Mouse (Mus musculus) heart, adult 2 months (tissue): ENCODE data around the gene C1qtnf7. TPM values are rescaled to one million over a fixed set of nuclear protein-coding genes. Genes with fewer than 3 reads are reported as not detected.

Experiments
- DNase-seq, 2 experiments: peaks; one replicate each; pipeline ENCODE4 v3.0.0; 2021
- H3K27ac ChIP-seq: fragments of 200-600 bp; 2 replicates; pipeline ENCODE4 v1.8.1; 2022
- H3K27me3 ChIP-seq: fragments of 200-500 bp; 2 replicates; pipeline ENCODE4 v1.6.1; 2012; ENCODE audit warnings: mild to moderate bottlenecking, low read length, inconsistent platforms, mixed read lengths; ENCODE audit not compliant: control insufficient read depth, insufficient read depth
- H3K36me3 ChIP-seq: fragments of 200-500 bp; 2 replicates; pipeline ENCODE4 v1.6.1; 2012; ENCODE audit warnings: low read length, inconsistent platforms; ENCODE audit not compliant: control insufficient read depth, insufficient read depth
- H3K4me1 ChIP-seq: fragments of 200-500 bp; 2 replicates; pipeline ENCODE4 v1.6.1; 2011; ENCODE audit warnings: low read length; ENCODE audit not compliant: control insufficient read depth, insufficient read depth
- H3K4me3 ChIP-seq: fragments of 200-600 bp; 2 replicates; pipeline ENCODE4 v1.8.1; 2022
- H3K79me2 ChIP-seq: fragments of 200-500 bp; replicated peaks from 2 replicates; pipeline ENCODE4 v1.6.1; 2012; ENCODE audit warnings: mild to moderate bottlenecking, inconsistent platforms, low read length, moderate library complexity, mixed read lengths; ENCODE audit not compliant: control insufficient read depth, insufficient read depth
- H3K9ac ChIP-seq: fragments of 200-500 bp; 2 replicates; pipeline ENCODE4 v1.6.1; 2012; ENCODE audit warnings: low read depth, mild to moderate bottlenecking, control low read depth, inconsistent platforms, low read length, mixed read lengths
- CTCF ChIP-seq: fragments of 200-600 bp; IDR thresholded peaks from 2 replicates; pipeline ENCODE4 v1.8.1; 2022; ENCODE audit warnings: antibody characterized with exemption, mild to moderate bottlenecking, moderate library complexity
- EP300 ChIP-seq: fragments of 200-500 bp; IDR thresholded peaks from 2 replicates; pipeline ENCODE4 v1.6.1; 2011; ENCODE audit warnings: low read depth, low read length, control low read depth; ENCODE audit not compliant: insufficient read depth
- POLR2A ChIP-seq: fragments of 200-500 bp; IDR thresholded peaks from 2 replicates; pipeline ENCODE4 v1.6.1; 2011; ENCODE audit warnings: mild to moderate bottlenecking, low read depth, low read length, control low read depth; ENCODE audit not compliant: insufficient read depth
- WGBS: fragments of 180-500 bp; shearing (Covaris S2); methylation state at CpG from one replicate; pipeline ENCODE4 v1.1.7; 2018; 5-methylcytosine and 5-hydroxymethylcytosine counted together
- intact Hi-C: fragments of 180-260 bp; cut with DNase I; formaldehyde crosslinking; loops from one replicate; pipeline ENCODE4 v1.15.1; 2025
- polyA plus RNA-seq: library from polyadenylated mRNA; depleted of rRNA; stranded (reverse); fragments of >200 nt; gene quantifications from 2 replicates; pipeline ENCODE4 v1.2.3, GENCODE M21; 2012
- total RNA-seq, 2 experiments: library from RNA; stranded (reverse); gene quantifications; 2 replicates each; pipeline ENCODE4 v1.2.3; 2021

The C1qtnf7 gene
- total and polyA plus RNA-seq, 3 experiments, result 4.6 to 5.8 (median 5.4) TPM

- no peak overlapping the region for H3K4me3 ChIP-seq
- intact Hi-C loops, result no loop called here
- peaks cover 1% of the 10 kb centered on the region for H3K4me1 ChIP-seq
- WGBS, result 85% methylated on average over 5 of the region's 5 CpGs
- no peak for DNase-seq
- no peak overlapping the region for H3K9ac ChIP-seq
- H3K27me3 ChIP-seq, result no peaks in the 10 kb centered on the region
- H3K79me2 ChIP-seq, result no peaks in the 10 kb centered on the region
- no peak overlapping the region for H3K27ac ChIP-seq
- no peaks in the 10 kb centered on the region for H3K36me3 ChIP-seq
- TF ChIP-seq CTCF (no peak), EP300 (no peak), POLR2A (no peak)
Measured at GRCm38 (mm10) chr5:43557436-43557835, 42.1 kb downstream of the C1qtnf7 start.

- TF ChIP-seq POLR2A (no peak), CTCF (no peak), EP300 (no peak)
- WGBS, result 37% methylated on average over 2 of the region's 2 CpGs
- no peaks in the 10 kb centered on the region for H3K79me2 ChIP-seq
- intact Hi-C loops, result no loop called here
- DNase-seq, result peak in 1 of 2 experiments; percentile 44
- no peaks in the 10 kb centered on the region for H3K27me3 ChIP-seq
- no peaks in the 10 kb centered on the region for H3K36me3 ChIP-seq
- 0 out of 2 replicates have a peak overlapping the region, but pooled peaks have one; percentile 9 for H3K27ac ChIP-seq
- no peak overlapping the region for H3K9ac ChIP-seq
- H3K4me3 ChIP-seq, result no peak overlapping the region
- H3K4me1 ChIP-seq, result peaks cover 1% of the 10 kb centered on the region
Measured at GRCm38 (mm10) chr5:43561639-43562252, 46.4 kb downstream of the C1qtnf7 start.

GRCm38 (mm10) chr5:43569720-43570359 lies 54.5 kb downstream of the C1qtnf7 start:
- Histone ChIP-seq H3K27me3 (no peaks in the 10 kb centered on the region), H3K79me2 (no peaks in the 10 kb centered on the region), H3K27ac (no peak overlapping the region), H3K36me3 (no peaks in the 10 kb centered on the region), H3K4me1 (no peaks in the 10 kb centered on the region; the same call in none of the 2 replicates), H3K9ac (no peak overlapping the region), H3K4me3 (no peak overlapping the region)
- 17% methylated on average over 3 of the region's 3 CpGs for WGBS
- intact Hi-C loops, result no loop called here
- TF ChIP-seq EP300, result no peak
- TF ChIP-seq POLR2A, result no peak
- DNase-seq, result no peak

- WGBS, result 42% methylated on average over 2 of the region's 2 CpGs
- intact Hi-C loops, result loop anchor here (2.0 kb wide), 1 partner anchor 52 kb away; no protein-coding TSS in a partner anchor
- H3K27ac ChIP-seq, result no peak overlapping the region
Measured at GRCm38 (mm10) chr5:43582876-43583275, 67.5 kb downstream of the C1qtnf7 start.

GRCm38 (mm10) chr5:43583326-43584120 lies 68.2 kb downstream of the C1qtnf7 start:
- Histone ChIP-seq H3K27me3 (no peaks in the 10 kb centered on the region), H3K27ac (no peak overlapping the region), H3K4me3 (no peak overlapping the region), H3K36me3 (no peaks in the 10 kb centered on the region), H3K9ac (no peak overlapping the region), H3K79me2 (no peaks in the 10 kb centered on the region), H3K4me1 (peaks cover 1% of the 10 kb centered on the region; the same call in 1 of the 2 replicates)
- no peak for DNase-seq
- no peak for TF ChIP-seq CTCF
- no peak for TF ChIP-seq POLR2A
- intact Hi-C loops, result loop anchor here (2.0 kb wide), 1 partner anchor 51 kb away; no protein-coding TSS in a partner anchor
- 87% methylated on average over 6 of the region's 6 CpGs for WGBS

More at GRCm38 (mm10) chr5:43582876-43583275, 67.5 kb downstream of the C1qtnf7 start:
- peaks cover 1% of the 10 kb centered on the region; the same call in 1 of the 2 replicates for H3K4me1 ChIP-seq
- no peaks in the 10 kb centered on the region for H3K79me2 ChIP-seq
- no peak for DNase-seq
- H3K36me3 ChIP-seq, result no peaks in the 10 kb centered on the region
- TF ChIP-seq CTCF (peak; percentile 77), POLR2A (no peak)
- no peak overlapping the region for H3K4me3 ChIP-seq
- no peak overlapping the region for H3K9ac ChIP-seq
- H3K27me3 ChIP-seq, result no peaks in the 10 kb centered on the region

- Histone ChIP-seq H3K36me3 (no peaks in the 10 kb centered on the region), H3K27ac (no peak overlapping the region), H3K4me1 (peaks cover 1% of the 10 kb centered on the region), H3K9ac (no peak overlapping the region), H3K79me2 (no peaks in the 10 kb centered on the region), H3K27me3 (no peaks in the 10 kb centered on the region), H3K4me3 (no peak overlapping the region)
- WGBS, result 17% methylated on average over 1 of the region's 1 CpGs
- no peak for TF ChIP-seq EP300
- no peak for TF ChIP-seq CTCF
- TF ChIP-seq POLR2A, result no peak
- intact Hi-C loops, result no loop called here
- DNase-seq, result no peak
Measured at GRCm38 (mm10) chr5:43584464-43584863, 69.1 kb downstream of the C1qtnf7 start.
